Mouse (Mus musculus) intestine, embryonic 16.5 days (tissue): ENCODE measurements around the gene Senp5. TPM values are rescaled to one million over a fixed set of nuclear protein-coding genes. Genes with fewer than 3 reads are reported as not detected.
"Not testable (repeated sequence)": the region's sequence is repeated elsewhere in the genome, so short reads cannot be mapped to it uniquely, and the experiment has no call there.

Experiments
- ATAC-seq: fragments of 200-750 bp; cut with Nextera tagmentation; 2 replicates; pipeline ENCODE4 v1.8.0; 2017; ENCODE audit warnings: moderate TSS enrichment, moderate library complexity
- H3K27ac ChIP-seq: fragments of 300-500 bp; sonication (generic); 2 replicates; pipeline ENCODE4 v1.5.1; 2014; ENCODE audit warnings: mild to moderate bottlenecking, low read length
- H3K27me3 ChIP-seq: fragments of 300-500 bp; sonication (generic); replicated peaks from 2 replicates; pipeline ENCODE4 v1.6.1; 2014; ENCODE audit warnings: low read length, control low read depth, mixed read lengths; ENCODE audit not compliant: control insufficient read depth, insufficient read depth
- H3K36me3 ChIP-seq: fragments of 300-500 bp; sonication (generic); 2 replicates; pipeline ENCODE4 v1.6.1; 2014; ENCODE audit warnings: low read length, control low read depth; ENCODE audit not compliant: control insufficient read depth, insufficient read depth
- H3K4me1 ChIP-seq: fragments of 300-500 bp; sonication (generic); 2 replicates; pipeline ENCODE4 v1.6.1; 2014; ENCODE audit warnings: low read length, control low read depth, mixed read lengths; ENCODE audit not compliant: control insufficient read depth, insufficient read depth
- H3K4me2 ChIP-seq: fragments of 300-500 bp; sonication (generic); 2 replicates; pipeline ENCODE4 v1.6.1; 2014; ENCODE audit warnings: low read depth, low read length, control low read depth
- H3K4me3 ChIP-seq: fragments of 300-500 bp; sonication (generic); 2 replicates; pipeline ENCODE4 v1.5.1; 2014; ENCODE audit warnings: mild to moderate bottlenecking, low read length
- H3K9ac ChIP-seq: fragments of 300-500 bp; sonication (generic); 2 replicates; pipeline ENCODE4 v1.6.1; 2014; ENCODE audit warnings: low read depth, low read length
- H3K9me3 ChIP-seq: fragments of 300-500 bp; sonication (generic); 2 replicates; pipeline ENCODE4 v1.6.1; 2016; ENCODE audit warnings: low read length, control low read depth; ENCODE audit not compliant: control insufficient read depth
- WGBS: fragments of 180-500 bp; shearing (Covaris S2); extraction: QIAGEN DNeasy Blood & Tissue Kit; methylation state at CpG from one replicate; pipeline ENCODE4 v1.1.7; 2014; 5-methylcytosine and 5-hydroxymethylcytosine counted together
- polyA plus RNA-seq: library from polyadenylated mRNA; unstranded; fragments of >200 nt; fragmentation: Nextera tagmentation; extraction: Ambion mirVana; gene quantifications from 2 replicates; pipeline ENCODE4 v1.2.1, GENCODE M21; 2015

Senp5 gene
- polyA plus RNA-seq, 1 experiment from 2014 or later, result 9.8 TPM

- Histone ChIP-seq H3K4me1 (no peaks in the 10 kb centered on the region), H3K27ac (no peak overlapping the region), H3K9ac (no peak overlapping the region), H3K4me2 (no peak overlapping the region), H3K36me3 (no peaks in the 10 kb centered on the region; the same call in 1 of the 2 replicates), H3K27me3 (no peaks in the 10 kb centered on the region), H3K4me3 (no peak overlapping the region), H3K9me3 (no peaks in the 10 kb centered on the region)
- 97% methylated on average over 4 of the region's 4 CpGs for WGBS
- no peak for ATAC-seq
Observed at GRCm38 (mm10) chr16:31993195-31993594, 9.9 kb downstream of the Senp5 start.

- H3K27ac ChIP-seq, result no peak overlapping the region
- H3K27me3 ChIP-seq, result no peaks in the 10 kb centered on the region
- 43% methylated on average over 1 of the region's 1 CpGs for WGBS
- no peak overlapping the region for H3K4me3 ChIP-seq
- no peak overlapping the region for H3K9ac ChIP-seq
- H3K4me1 ChIP-seq, result no peaks in the 10 kb centered on the region
- no peak for ATAC-seq
- no peaks in the 10 kb centered on the region for H3K9me3 ChIP-seq
- no peak overlapping the region for H3K4me2 ChIP-seq
- H3K36me3 ChIP-seq, result no peaks in the 10 kb centered on the region; the same call in 1 of the 2 replicates
Observed at GRCm38 (mm10) chr16:31992039-31992438, 11.0 kb downstream of the Senp5 start.

GRCm38 (mm10) chr16:31980946-31981345 lies 22.1 kb downstream of the Senp5 start:
- Histone ChIP-seq H3K36me3 (no peaks in the 10 kb centered on the region), H3K9me3 (no peaks in the 10 kb centered on the region), H3K4me1 (no peaks in the 10 kb centered on the region), H3K4me2 (no peak overlapping the region), H3K4me3 (no peak overlapping the region), H3K27me3 (no peaks in the 10 kb centered on the region), H3K9ac (no peak overlapping the region), H3K27ac (no peak overlapping the region)
- 78% methylated on average over 5 of the region's 5 CpGs for WGBS
- ATAC-seq, result no peak

- no peaks in the 10 kb centered on the region for H3K27me3 ChIP-seq
- H3K4me1 ChIP-seq, result no peaks in the 10 kb centered on the region
- H3K4me3 ChIP-seq, result no peak overlapping the region
- no peak for ATAC-seq
- no peak overlapping the region for H3K27ac ChIP-seq
- H3K9ac ChIP-seq, result no peak overlapping the region
- no peaks in the 10 kb centered on the region for H3K9me3 ChIP-seq
- WGBS, result 87% methylated on average over 3 of the region's 3 CpGs
- H3K4me2 ChIP-seq, result no peak overlapping the region
- H3K36me3 ChIP-seq, result peaks cover 3% of the 10 kb centered on the region; the same call in 1 of the 2 replicates
Observed at GRCm38 (mm10) chr16:31979501-31979900, 23.6 kb downstream of the Senp5 start.

- WGBS, result 94% methylated on average over 4 of the region's 4 CpGs
- no peak overlapping the region for H3K4me3 ChIP-seq
- ATAC-seq, result no peak
- H3K27ac ChIP-seq, result no peak overlapping the region
- H3K36me3 ChIP-seq, result peaks cover 7% of the 10 kb centered on the region; the same call in 1 of the 2 replicates
- no peak overlapping the region for H3K9ac ChIP-seq
- no peaks in the 10 kb centered on the region for H3K9me3 ChIP-seq
- no peak overlapping the region for H3K4me2 ChIP-seq
- H3K4me1 ChIP-seq, result no peaks in the 10 kb centered on the region
- H3K27me3 ChIP-seq, result no peaks in the 10 kb centered on the region
Observed at GRCm38 (mm10) chr16:31975258-31975657, 27.8 kb downstream of the Senp5 start.

- H3K9me3 ChIP-seq, result no peaks in the 10 kb centered on the region
- H3K4me2 ChIP-seq, result no peak overlapping the region
- no peaks in the 10 kb centered on the region for H3K4me1 ChIP-seq
- H3K4me3 ChIP-seq, result no peak overlapping the region
- no peak overlapping the region for H3K9ac ChIP-seq
- no peak for ATAC-seq
- WGBS, result 88% methylated on average over 7 of the region's 7 CpGs
- no peak overlapping the region for H3K27ac ChIP-seq
- no peaks in the 10 kb centered on the region for H3K27me3 ChIP-seq
- H3K36me3 ChIP-seq, result peaks cover 8% of the 10 kb centered on the region
Observed at GRCm38 (mm10) chr16:31963224-31963623, 39.9 kb downstream of the Senp5 start.

GRCm38 (mm10) chr16:31948345-31948774 lies 54.7 kb downstream of the Senp5 start, which contains the start of the genes 0610012G03Rik and Ncbp2:
0610012G03Rik (minus strand) TSS chr16:31948494.
Ncbp2 (plus strand) TSS chr16:31948513.
- Histone ChIP-seq H3K27ac (peak within 1 kb of the TSS; percentile 96), H3K27me3 (no peaks in the 10 kb centered on the region), H3K4me1 (peaks cover 19% of the 10 kb centered on the region), H3K9me3 (no peaks in the 10 kb centered on the region), H3K9ac (peak within 1 kb of the TSS; percentile 97), H3K36me3 (no peaks in the 10 kb centered on the region), H3K4me2 (peak within 1 kb of the TSS; percentile 81), H3K4me3 (peak within 1 kb of the TSS; percentile 89)
- peak; percentile 92 for ATAC-seq
- WGBS, result under 1% methylated on average over 55 of the region's 55 CpGs

GRCm38 (mm10) chr16:31947901-31948316 lies 55.2 kb downstream of the Senp5 start:
- peaks cover 19% of the 10 kb centered on the region for H3K4me1 ChIP-seq
- H3K36me3 ChIP-seq, result no peaks in the 10 kb centered on the region
- H3K27me3 ChIP-seq, result no peaks in the 10 kb centered on the region
- H3K9me3 ChIP-seq, result no peaks in the 10 kb centered on the region
- peak; percentile 68 for ATAC-seq
- H3K4me3 ChIP-seq, result peak overlapping the region; percentile 89
- peak overlapping the region; percentile 96 for H3K27ac ChIP-seq
- H3K4me2 ChIP-seq, result peak overlapping the region; percentile 81
- 0% methylated on average over 38 of the region's 38 CpGs for WGBS
- peak overlapping the region; percentile 97 for H3K9ac ChIP-seq

GRCm38 (mm10) chr16:31947333-31947732 lies 55.8 kb downstream of the Senp5 start:
- Histone ChIP-seq H3K4me3 (peak overlapping the region; percentile 89), H3K9me3 (no peaks in the 10 kb centered on the region), H3K4me1 (peaks cover 19% of the 10 kb centered on the region), H3K4me2 (peak overlapping the region; percentile 81), H3K9ac (peak overlapping the region; percentile 97), H3K27me3 (no peaks in the 10 kb centered on the region), H3K27ac (peak overlapping the region; percentile 96; the same call in 1 of the 2 replicates), H3K36me3 (no peaks in the 10 kb centered on the region)
- WGBS, result 24% methylated on average over 8 of the region's 8 CpGs
- ATAC-seq, result no peak

- not testable (repeated sequence) for H3K9ac ChIP-seq, ATAC-seq, H3K4me3 ChIP-seq, H3K9me3 ChIP-seq, H3K27ac ChIP-seq, H3K27me3 ChIP-seq, H3K36me3 ChIP-seq
- Histone ChIP-seq H3K4me2 (peak overlapping the region; percentile 81; the same call in 1 of the 2 replicates), H3K4me1 (peaks cover 19% of the 10 kb centered on the region)
- WGBS, result 86% methylated on average over 6 of the region's 6 CpGs
Observed at GRCm38 (mm10) chr16:31945986-31946385, 57.1 kb downstream of the Senp5 start.
